Mouse (Mus musculus) stomach, embryonic 16.5 days (tissue): Measurements from ENCODE around the gene Zfp748. TPM values are rescaled to one million over a fixed set of nuclear protein-coding genes. Genes with fewer than 3 reads are reported as not detected.

Source experiments
- ATAC-seq: fragments of 200-750 bp; cut with Nextera tagmentation; 2 replicates; pipeline ENCODE4 v1.8.0; 2017; ENCODE audit warnings: moderate number of reproducible peaks, moderate TSS enrichment; ENCODE audit not compliant: insufficient read depth, low FRiP score
- H3K27ac ChIP-seq: fragments of 300-500 bp; sonication (generic); 2 replicates; pipeline ENCODE4 v1.5.1; 2014; ENCODE audit warnings: low read length
- H3K27me3 ChIP-seq: fragments of 300-500 bp; sonication (generic); 2 replicates; pipeline ENCODE4 v1.6.1; 2014; ENCODE audit warnings: low read length, control low read depth, mixed read lengths; ENCODE audit not compliant: control insufficient read depth, insufficient read depth
- H3K36me3 ChIP-seq: fragments of 300-500 bp; sonication (generic); 2 replicates; pipeline ENCODE4 v1.6.1; 2014; ENCODE audit warnings: low read length; ENCODE audit not compliant: control insufficient read depth, insufficient read depth
- H3K4me1 ChIP-seq: fragments of 300-500 bp; sonication (generic); 2 replicates; pipeline ENCODE4 v1.6.1; 2014; ENCODE audit warnings: low read length, control low read depth, mixed read lengths; ENCODE audit not compliant: control insufficient read depth, insufficient read depth
- H3K4me2 ChIP-seq: fragments of 300-500 bp; sonication (generic); 2 replicates; pipeline ENCODE4 v1.6.1; 2014; ENCODE audit warnings: low read depth, low read length, mixed read lengths
- H3K4me3 ChIP-seq: fragments of 300-500 bp; sonication (generic); replicated peaks from 2 replicates; pipeline ENCODE4 v1.5.1; 2014; ENCODE audit warnings: mild to moderate bottlenecking, low read length
- H3K9ac ChIP-seq: fragments of 300-500 bp; sonication (generic); 2 replicates; pipeline ENCODE4 v1.6.1; 2014; ENCODE audit warnings: low read length
- H3K9me3 ChIP-seq: fragments of 300-500 bp; sonication (generic); replicated peaks from 2 replicates; pipeline ENCODE4 v1.6.1; 2016; ENCODE audit warnings: low read length, control low read depth; ENCODE audit not compliant: control insufficient read depth
- WGBS: fragments of 180-500 bp; shearing (Covaris S2); extraction: QIAGEN DNeasy Blood & Tissue Kit; methylation state at CpG from one replicate; pipeline ENCODE4 v1.1.7; 2014; 5-methylcytosine and 5-hydroxymethylcytosine counted together
- polyA plus RNA-seq: library from polyadenylated mRNA; unstranded; fragments of >200 nt; fragmentation: Nextera tagmentation; extraction: Ambion mirVana; gene quantifications from 2 replicates; pipeline ENCODE4 v1.2.1, GENCODE M21; 2015

Zfp748 gene
- polyA plus RNA-seq, 1 experiment from 2014 or later: 11.2 TPM

- peaks cover 8% of the 10 kb centered on the region; the same call in 1 of the 2 replicates for H3K4me1 ChIP-seq
- peaks cover 14% of the 10 kb centered on the region for H3K9me3 ChIP-seq
- H3K27ac ChIP-seq: no peak overlapping the region
- 96% methylated on average over 1 of the region's 1 CpGs for WGBS
- ATAC-seq: no peak
- no peak overlapping the region for H3K4me2 ChIP-seq
- no peak overlapping the region for H3K9ac ChIP-seq
- peaks cover 45% of the 10 kb centered on the region for H3K36me3 ChIP-seq
- no peaks in the 10 kb centered on the region for H3K27me3 ChIP-seq
- no peak overlapping the region for H3K4me3 ChIP-seq
These were observed 58.0 kb downstream of the Zfp748 start for GRCm38 (mm10) chr13:67495631-67496030.

Other genes starting within 250 kb of the Zfp748 start
- 0.42 and 0.85 TPM in 2 replicates for gene Zfp457, start 247.3 kb downstream of the Zfp748 start, polyA plus RNA-seq
- 2.6 and 3.1 TPM in 2 replicates for gene Zfp595, start 221.3 kb downstream of the Zfp748 start, polyA plus RNA-seq
- gene Gm28044, start 193.3 kb downstream of the Zfp748 start, polyA plus RNA-seq: 0.28 TPM in 1 of 2 replicates, not detected in the other
- 1.4 and 1.5 TPM in 2 replicates for gene Zfp953, start 193.2 kb downstream of the Zfp748 start, polyA plus RNA-seq
- gene Gm28041, start 178.1 kb downstream of the Zfp748 start, polyA plus RNA-seq: 0.36 and 0.50 TPM in 2 replicates
- gene Zfp456, start 178.0 kb downstream of the Zfp748 start, polyA plus RNA-seq: 1.7 and 2.5 TPM in 2 replicates
- 6.7 TPM in 2 replicates for gene Zfp429, start 154.0 kb downstream of the Zfp748 start, polyA plus RNA-seq
- 0.75 and 1.2 TPM in 2 replicates for gene Zfp459, start 132.4 kb downstream of the Zfp748 start, polyA plus RNA-seq
- gene Zfp874a, start 102.2 kb downstream of the Zfp748 start, polyA plus RNA-seq: 8.9 and 9.8 TPM in 2 replicates
- 2.8 and 2.9 TPM in 2 replicates for gene Zfp874b, start 69.6 kb downstream of the Zfp748 start, polyA plus RNA-seq
- gene Zfp58, start 53.3 kb downstream of the Zfp748 start, polyA plus RNA-seq: 12.8 and 14.2 TPM in 2 replicates
- not detected in 2 replicates for gene Gm26965, start 27.7 kb downstream of the Zfp748 start, polyA plus RNA-seq
- gene Zfp87, start 27.7 kb downstream of the Zfp748 start, polyA plus RNA-seq: 21.2 and 21.3 TPM in 2 replicates
- 3.7 and 3.8 TPM in 2 replicates for gene Zfp729b, start 55.9 kb upstream of the Zfp748 start, polyA plus RNA-seq
- not detected in 2 replicates for gene Gm49345, start 83.9 kb upstream of the Zfp748 start, polyA plus RNA-seq
- gene Zfp729a, start 84.0 kb upstream of the Zfp748 start, polyA plus RNA-seq: 2.4 and 2.5 TPM in 2 replicates
- 10.9 and 11.1 TPM in 2 replicates for gene Zfp738, start 133.2 kb upstream of the Zfp748 start, polyA plus RNA-seq
- gene Zfp65, start 175.3 kb upstream of the Zfp748 start, polyA plus RNA-seq: 6.4 and 7.1 TPM in 2 replicates
- gene Zfp85, start 201.4 kb upstream of the Zfp748 start, polyA plus RNA-seq: 3.6 and 4.4 TPM in 2 replicates
- 2.7 TPM in 2 replicates for gene Zfp493, start 225.9 kb upstream of the Zfp748 start, polyA plus RNA-seq